Mouse (Mus musculus) kidney, postnatal 0 days (tissue): ENCODE results near the gene Prdm11. TPM values are rescaled to one million over a fixed set of nuclear protein-coding genes. Genes with fewer than 3 reads are reported as not detected.

Experiments
- ATAC-seq: fragments of 200-750 bp; cut with Nextera tagmentation; replicated peaks from 2 replicates; pipeline ENCODE4 v1.8.0; 2017; ENCODE audit warnings: low read depth, moderate number of reproducible peaks, moderate TSS enrichment, moderate library complexity; ENCODE audit not compliant: low FRiP score
- DNase-seq: peaks from one replicate; pipeline ENCODE4 v3.0.0-alpha.2; 2016; ENCODE audit warnings: low spot score
- H3K27ac ChIP-seq: fragments of 300-500 bp; sonication (generic); 2 replicates; pipeline ENCODE4 v1.5.1; 2014; ENCODE audit warnings: mild to moderate bottlenecking
- H3K27me3 ChIP-seq: fragments of 300-500 bp; sonication (generic); 2 replicates; pipeline ENCODE4 v1.6.1; 2014; ENCODE audit warnings: low read length, mixed read lengths; ENCODE audit not compliant: insufficient read depth
- H3K36me3 ChIP-seq: fragments of 300-500 bp; sonication (generic); 2 replicates; pipeline ENCODE4 v1.6.1; 2014; ENCODE audit warnings: low read length, mixed read lengths; ENCODE audit not compliant: insufficient read depth
- H3K4me1 ChIP-seq: fragments of 300-500 bp; sonication (generic); replicated peaks from 2 replicates; pipeline ENCODE4 v1.6.1; 2014; ENCODE audit warnings: antibody characterized with exemption, low read length, mixed read lengths; ENCODE audit not compliant: insufficient read depth
- H3K4me2 ChIP-seq: fragments of 300-500 bp; sonication (generic); 2 replicates; pipeline ENCODE4 v1.6.1; 2014; ENCODE audit warnings: mild to moderate bottlenecking, low read length, moderate library complexity, mixed read lengths
- H3K4me3 ChIP-seq: fragments of 300-500 bp; sonication (generic); replicated peaks from 2 replicates; pipeline ENCODE4 v1.5.1; 2014; ENCODE audit warnings: low read depth, low read length
- H3K9ac ChIP-seq: fragments of 300-500 bp; sonication (generic); 2 replicates; pipeline ENCODE4 v1.6.1; 2014; ENCODE audit warnings: low read depth, low read length
- H3K9me3 ChIP-seq: fragments of 300-500 bp; sonication (generic); replicated peaks from 2 replicates; pipeline ENCODE4 v1.6.1; 2016; ENCODE audit warnings: low read length, inconsistent platforms, mixed read lengths
- CTCF ChIP-seq: IDR thresholded peaks from 2 replicates; pipeline ENCODE4 v1.5.1; 2016; ENCODE audit warnings: antibody characterized with exemption, low read depth, mild to moderate bottlenecking, moderate library complexity
- WGBS: fragments of 180-500 bp; shearing (Covaris S2); extraction: QIAGEN DNeasy Blood & Tissue Kit; methylation state at CpG from one replicate; pipeline ENCODE4 v1.1.7; 2014; 5-methylcytosine and 5-hydroxymethylcytosine counted together
- polyA plus RNA-seq: library from polyadenylated mRNA; unstranded; fragments of >200 nt; fragmentation: Nextera tagmentation; extraction: Ambion mirVana; gene quantifications from 2 replicates; pipeline ENCODE4 v1.2.1, GENCODE M21; 2015

Prdm11 gene
- polyA plus RNA-seq, 1 experiment from 2014 or later: 4.9 TPM

- Histone ChIP-seq H3K9ac (no peak overlapping the region), H3K4me3 (no peak overlapping the region), H3K9me3 (no peaks in the 10 kb centered on the region), H3K4me1 (peaks cover 25% of the 10 kb centered on the region), H3K27ac (no peak overlapping the region), H3K36me3 (0 out of 2 replicates have a peak, but pooled peaks cover 7% of the 10 kb centered on the region), H3K27me3 (no peaks in the 10 kb centered on the region), H3K4me2 (no peak overlapping the region)
- no peak for TF ChIP-seq CTCF
- ATAC-seq (no peak), DNase-seq (no peak)
- 96% methylated on average over 5 of the region's 5 CpGs for WGBS
Observed at GRCm38 (mm10) chr2:93011465-93011864, 34.5 kb downstream of the Prdm11 start.

GRCm38 (mm10) chr2:93007967-93008685, 37.8 kb downstream of the Prdm11 start:
- Histone ChIP-seq H3K9ac (no peak overlapping the region), H3K36me3 (0 out of 2 replicates have a peak, but pooled peaks cover 7% of the 10 kb centered on the region), H3K4me1 (peaks cover 4% of the 10 kb centered on the region), H3K4me3 (no peak overlapping the region), H3K27me3 (no peaks in the 10 kb centered on the region), H3K27ac (no peak overlapping the region), H3K9me3 (no peaks in the 10 kb centered on the region), H3K4me2 (no peak overlapping the region)
- 94% methylated on average over 3 of the region's 3 CpGs for WGBS
- no peak for DNase-seq
- no peak for TF ChIP-seq CTCF
- ATAC-seq: no peak

GRCm38 (mm10) chr2:93005028-93005427, 40.9 kb downstream of the Prdm11 start:
- Histone ChIP-seq H3K9ac (no peak overlapping the region), H3K4me3 (no peak overlapping the region)
- DNase-seq: peak; percentile 64

GRCm38 (mm10) chr2:92991976-92992375, 54.0 kb downstream of the Prdm11 start:
- H3K9me3 ChIP-seq: no peaks in the 10 kb centered on the region
- DNase-seq (no peak), ATAC-seq (no peak)
- TF ChIP-seq CTCF: no peak
- H3K27me3 ChIP-seq: no peaks in the 10 kb centered on the region
- peaks cover 22% of the 10 kb centered on the region; the same call in 1 of the 2 replicates for H3K36me3 ChIP-seq
- no peak overlapping the region for H3K27ac ChIP-seq
- H3K4me3 ChIP-seq: no peak overlapping the region
- H3K4me2 ChIP-seq: no peak overlapping the region
- H3K4me1 ChIP-seq: peaks cover 18% of the 10 kb centered on the region
- no peak overlapping the region for H3K9ac ChIP-seq
- WGBS: 90% methylated on average over 5 of the region's 5 CpGs

More at GRCm38 (mm10) chr2:93005028-93005427, 40.9 kb downstream of the Prdm11 start:
- H3K9me3 ChIP-seq: no peaks in the 10 kb centered on the region
- no peak overlapping the region for H3K4me2 ChIP-seq
- TF ChIP-seq CTCF: no peak
- 0 out of 2 replicates have a peak, but pooled peaks cover 3% of the 10 kb centered on the region for H3K4me1 ChIP-seq
- no peaks in the 10 kb centered on the region for H3K27me3 ChIP-seq
- no peak overlapping the region for H3K27ac ChIP-seq
- peak; percentile 72; the same call in 1 of the 2 replicates for ATAC-seq
- WGBS: 12% methylated on average over 4 of the region's 4 CpGs
- 0 out of 2 replicates have a peak, but pooled peaks cover 7% of the 10 kb centered on the region for H3K36me3 ChIP-seq

GRCm38 (mm10) chr2:92989593-92989992, 56.4 kb downstream of the Prdm11 start:
- no peak for TF ChIP-seq CTCF
- 82% methylated on average over 9 of the region's 9 CpGs for WGBS
- Histone ChIP-seq H3K27me3 (no peaks in the 10 kb centered on the region), H3K27ac (no peak overlapping the region), H3K9me3 (no peaks in the 10 kb centered on the region), H3K4me3 (no peak overlapping the region), H3K4me1 (peaks cover 19% of the 10 kb centered on the region), H3K4me2 (no peak overlapping the region), H3K36me3 (0 out of 2 replicates have a peak, but pooled peaks cover 20% of the 10 kb centered on the region), H3K9ac (no peak overlapping the region)
- no peak for ATAC-seq
- DNase-seq: no peak

- DNase-seq (peak; percentile 87), ATAC-seq (peak; percentile 79)
- Histone ChIP-seq H3K4me1 (peaks cover 19% of the 10 kb centered on the region), H3K9me3 (no peaks in the 10 kb centered on the region), H3K9ac (peak overlapping the region; percentile 31; the same call in 1 of the 2 replicates), H3K27ac (peak overlapping the region; percentile 77), H3K4me3 (0 out of 2 replicates have a peak overlapping the region, but pooled peaks have one; percentile 4), H3K27me3 (no peaks in the 10 kb centered on the region), H3K36me3 (0 out of 2 replicates have a peak, but pooled peaks cover 18% of the 10 kb centered on the region), H3K4me2 (peak overlapping the region; percentile 35)
- peak; percentile 60 for TF ChIP-seq CTCF
- 13% methylated on average over 17 of the region's 19 CpGs for WGBS
Observed at GRCm38 (mm10) chr2:92987901-92988631, 57.9 kb downstream of the Prdm11 start.
